Comparison of ENCODE assay signal across 11 mouse cellular contexts in genomic region chr11:8344938-8345337, GRCm38 (mm10).
"Had no signal": no experiment of that assay in that cellular context is flagged by ENCODE, and none has a peak within 500 bp of the region (broad histone marks: within the 10 kb centered on the region; RNA-seq: fewer than 3 reads in every experiment).

No protein-coding gene starts in this region.

- DNase-seq: kidney, adult 11 months; kidney, postnatal 10 days; kidney, postnatal 4 days; left cerebral cortex, postnatal 4 days; spleen, adult 18-20 months; thymus, postnatal 4 days had no signal

- H3K4me1 ChIP-seq: liver, embryonic 12.5 days; midbrain, embryonic 13.5 days; stomach, embryonic 15.5 days had no signal

- H3K4me3 ChIP-seq: layer of hippocampus, adult 2 months; liver, embryonic 12.5 days; midbrain, embryonic 13.5 days; stomach, embryonic 15.5 days had no signal

- H3K9me3 ChIP-seq: liver, embryonic 12.5 days; midbrain, embryonic 13.5 days; stomach, embryonic 15.5 days had no signal

- H3K27ac ChIP-seq: hindbrain, postnatal 0 days; layer of hippocampus, adult 2 months; liver, embryonic 12.5 days; midbrain, embryonic 13.5 days; stomach, embryonic 15.5 days had no signal

- H3K4me2 ChIP-seq: liver, embryonic 12.5 days; midbrain, embryonic 13.5 days; stomach, embryonic 15.5 days had no signal

- H3K27me3 ChIP-seq: liver, embryonic 12.5 days; midbrain, embryonic 13.5 days; stomach, embryonic 15.5 days had no signal

- ATAC-seq: hindbrain, postnatal 0 days; liver, embryonic 12.5 days; midbrain, embryonic 13.5 days had no signal

- H3K36me3 ChIP-seq: liver, embryonic 12.5 days; midbrain, embryonic 13.5 days; stomach, embryonic 15.5 days had no signal

- H3K9ac ChIP-seq: liver, embryonic 12.5 days; midbrain, embryonic 13.5 days; stomach, embryonic 15.5 days had no signal
